Mouse (Mus musculus): Measurements from ENCODE around the gene Hoxd11.

Gene Hoxd11

DNA sequence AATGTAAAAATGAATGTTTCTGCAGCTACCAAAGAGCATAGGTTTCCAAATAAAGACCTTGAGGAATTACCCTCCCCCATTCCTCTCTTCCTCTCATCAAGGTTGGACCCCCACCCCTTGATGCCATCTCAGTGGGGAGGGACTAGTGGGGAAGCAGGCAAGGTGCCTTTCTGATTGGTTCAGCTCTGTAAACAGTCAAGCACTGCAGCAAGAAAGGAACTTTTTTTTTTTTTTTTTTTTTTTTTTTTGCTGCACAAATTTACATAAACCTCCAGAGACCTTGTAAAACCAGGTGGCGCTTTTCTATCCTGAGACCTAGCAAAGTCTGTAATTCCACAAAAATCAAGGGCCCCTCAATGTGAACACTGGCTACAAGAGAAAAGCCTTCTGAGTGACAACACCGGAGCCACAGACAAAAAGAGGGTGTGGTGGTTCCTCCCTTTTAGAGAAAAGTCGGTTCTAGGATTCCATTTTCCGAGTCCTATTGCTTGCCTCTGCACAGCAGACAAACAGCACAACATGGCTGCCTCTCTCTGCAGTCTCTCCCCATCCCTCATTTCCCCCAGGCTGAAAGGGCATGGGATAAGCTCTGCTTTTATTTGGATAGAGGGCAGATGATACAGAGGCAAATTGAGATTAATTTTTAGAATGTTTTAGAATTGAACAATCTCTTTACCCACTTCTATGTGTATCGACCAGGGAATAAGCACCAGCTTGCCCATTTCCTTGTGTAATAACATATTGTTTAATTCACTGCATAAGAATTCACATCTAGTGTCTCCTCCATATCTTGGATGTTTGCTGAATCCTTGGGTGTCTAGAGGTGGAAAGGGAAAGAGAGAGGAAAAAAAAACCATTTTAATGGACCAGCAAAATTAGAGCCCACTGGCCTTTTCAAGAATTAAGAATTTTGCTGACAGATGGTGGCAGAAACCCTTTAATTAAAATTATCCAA, 30.4 kb downstream of the Hoxd11 start:
- DNase-seq (ENCODE audit: low spot score in 2 of 2) = no peak

DNA sequence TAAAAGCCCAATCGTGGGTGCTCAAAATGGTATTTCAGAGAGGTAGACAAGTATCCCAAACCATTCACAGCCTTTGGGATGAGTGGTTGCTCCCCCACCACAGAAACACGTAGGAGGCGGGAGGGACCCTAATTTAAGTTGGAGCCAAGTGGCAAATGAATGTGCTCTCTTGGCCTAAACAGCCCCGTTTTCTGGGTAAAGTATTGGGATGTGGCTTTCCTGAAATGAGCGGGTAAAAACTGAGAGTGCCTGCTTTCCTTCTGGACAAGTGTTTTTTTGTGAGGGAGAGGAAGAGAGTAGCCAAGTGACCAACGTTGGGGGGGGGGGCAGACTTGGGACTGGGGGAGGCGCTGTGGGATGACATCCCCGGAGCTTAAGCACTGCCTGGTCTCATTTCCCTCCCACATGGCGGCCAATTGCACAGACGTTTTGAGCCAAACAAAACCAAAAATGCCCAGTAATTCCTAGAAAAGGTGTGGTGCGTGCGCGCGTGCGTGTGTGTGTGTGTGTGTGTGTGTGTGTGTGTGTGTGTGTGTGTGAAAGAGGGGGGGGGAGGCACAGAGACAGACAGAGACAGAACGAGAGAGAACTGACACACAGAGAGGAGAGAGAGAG, 31.7 kb downstream of the Hoxd11 start:
- DNase-seq (ENCODE audit: low spot score in 2 of 2) = no peak

DNA sequence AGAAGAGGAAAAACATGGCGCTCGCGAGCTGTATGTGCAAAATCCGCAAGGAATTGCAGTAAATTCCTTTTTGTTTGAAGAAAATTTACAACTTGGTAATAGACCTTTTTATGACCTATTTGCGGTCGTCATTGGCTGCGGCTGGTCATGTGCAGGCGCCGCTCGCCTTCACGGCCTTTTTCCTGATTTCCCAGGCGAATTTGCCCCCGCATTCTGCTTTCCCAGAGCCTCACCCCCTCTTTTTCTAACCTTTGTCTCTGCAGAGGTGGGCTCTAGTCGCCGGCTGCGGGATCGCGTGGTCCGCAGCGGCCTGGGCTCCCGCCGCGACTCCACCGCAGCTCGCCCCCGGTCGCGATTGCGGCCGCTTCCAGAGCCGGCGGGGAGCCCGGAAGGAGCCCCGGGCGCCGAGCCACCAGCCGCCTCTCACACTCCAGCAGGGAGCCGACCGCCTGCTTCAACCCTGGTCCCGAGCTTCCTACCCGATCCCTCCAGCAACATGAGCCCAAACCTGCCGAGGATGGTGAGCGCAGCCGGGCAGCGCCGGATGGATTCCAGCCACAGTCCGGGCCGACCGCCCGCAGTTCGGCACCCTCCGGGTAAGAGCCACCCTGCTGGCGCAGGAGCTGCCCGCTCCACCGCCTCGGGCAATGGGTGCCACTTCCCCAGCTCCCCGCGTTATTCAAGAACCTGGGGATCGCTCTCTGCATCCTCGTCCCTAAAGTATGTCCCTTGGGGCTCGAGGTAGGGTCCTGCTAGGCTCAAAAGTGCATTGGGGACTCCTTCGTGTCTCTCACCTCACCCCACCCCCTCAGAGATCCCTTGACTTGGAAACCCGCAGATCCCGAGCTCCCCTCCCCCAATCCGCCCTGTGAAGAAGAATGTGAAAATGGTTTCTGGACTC, 32.6 kb downstream of the Hoxd11 start, which contains the start of the genes Hoxd3 and Hoxd4:
TSS of gene Hoxd3 (plus strand) at position 207 of the 901 bp plus-strand sequence.
TSS of gene Hoxd4 (plus strand) at position 209 of the 901 bp plus-strand sequence.
- no peak for DNase-seq (ENCODE audit: low spot score in 2 of 2)

DNA sequence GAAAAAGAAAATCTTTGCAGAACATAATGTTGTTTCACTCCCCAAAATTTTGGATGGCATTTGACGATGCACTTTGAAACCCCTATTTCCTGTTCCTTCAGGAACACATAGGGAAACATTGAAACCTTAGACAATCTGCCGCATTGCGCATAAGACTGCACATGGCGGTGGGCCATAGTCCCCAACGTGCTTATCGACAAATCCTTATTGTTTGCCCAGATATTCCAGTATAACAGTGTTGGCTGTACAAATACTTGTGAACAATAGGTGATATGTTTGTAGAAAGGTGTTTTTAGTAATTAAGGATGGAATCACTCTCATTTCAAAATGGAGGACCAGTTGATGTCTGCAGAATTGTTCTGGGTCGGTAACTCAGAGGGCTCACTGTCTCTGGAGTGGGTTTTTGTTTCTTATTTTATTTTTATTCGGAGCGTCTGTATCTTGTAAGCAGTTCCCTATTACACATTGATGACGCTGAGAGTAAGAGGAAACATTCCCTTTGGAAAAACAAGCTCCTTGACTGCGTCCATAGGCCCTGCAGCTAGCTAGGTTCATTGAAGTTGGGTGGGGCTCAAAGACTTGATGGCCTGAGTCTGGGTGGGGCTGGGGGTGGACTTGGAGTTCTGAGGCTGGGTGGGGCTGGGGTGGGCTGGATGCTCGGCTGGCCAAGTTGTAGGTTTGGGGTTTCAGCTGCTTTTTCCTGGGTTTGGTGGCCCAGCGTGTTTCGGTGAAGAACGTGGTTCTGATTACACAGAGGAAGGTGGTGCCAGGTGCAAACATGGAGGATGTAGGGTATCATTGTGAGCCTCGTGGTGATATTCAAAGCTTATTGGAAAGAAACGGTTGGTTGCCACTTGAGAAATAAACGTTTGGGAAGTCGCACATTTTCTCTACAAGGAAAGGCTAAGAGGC, 34.1 kb downstream of the Hoxd11 start:
- DNase-seq (ENCODE audit: low spot score in 2 of 2) = no peak

- no peak for DNase-seq (ENCODE audit: low spot score in 2 of 2)
Observed at GRCm38 (mm10) chr2:74714156-74714789, 34.9 kb downstream of the Hoxd11 start.

DNA sequence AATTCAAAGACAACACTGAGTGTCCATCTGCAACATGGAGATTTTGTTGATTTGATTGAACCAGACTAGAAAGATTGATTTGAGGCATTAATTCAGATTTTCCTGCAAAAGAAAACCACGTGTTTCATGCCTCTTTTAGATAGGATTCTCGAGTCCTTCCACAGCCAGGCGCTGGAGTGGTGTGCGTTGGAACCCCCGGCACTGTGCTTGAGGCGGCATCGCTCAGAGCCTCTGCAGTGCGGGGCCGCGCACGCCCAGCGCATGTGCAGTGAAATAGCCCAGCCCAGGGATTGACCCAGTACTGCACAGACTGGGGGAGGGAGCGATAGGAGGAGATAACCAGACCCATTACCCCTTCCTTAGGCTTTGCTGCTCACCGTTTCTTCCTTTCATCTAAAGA, 35.5 kb downstream of the Hoxd11 start:
- no peak for DNase-seq (ENCODE audit: low spot score in 2 of 2)

DNA sequence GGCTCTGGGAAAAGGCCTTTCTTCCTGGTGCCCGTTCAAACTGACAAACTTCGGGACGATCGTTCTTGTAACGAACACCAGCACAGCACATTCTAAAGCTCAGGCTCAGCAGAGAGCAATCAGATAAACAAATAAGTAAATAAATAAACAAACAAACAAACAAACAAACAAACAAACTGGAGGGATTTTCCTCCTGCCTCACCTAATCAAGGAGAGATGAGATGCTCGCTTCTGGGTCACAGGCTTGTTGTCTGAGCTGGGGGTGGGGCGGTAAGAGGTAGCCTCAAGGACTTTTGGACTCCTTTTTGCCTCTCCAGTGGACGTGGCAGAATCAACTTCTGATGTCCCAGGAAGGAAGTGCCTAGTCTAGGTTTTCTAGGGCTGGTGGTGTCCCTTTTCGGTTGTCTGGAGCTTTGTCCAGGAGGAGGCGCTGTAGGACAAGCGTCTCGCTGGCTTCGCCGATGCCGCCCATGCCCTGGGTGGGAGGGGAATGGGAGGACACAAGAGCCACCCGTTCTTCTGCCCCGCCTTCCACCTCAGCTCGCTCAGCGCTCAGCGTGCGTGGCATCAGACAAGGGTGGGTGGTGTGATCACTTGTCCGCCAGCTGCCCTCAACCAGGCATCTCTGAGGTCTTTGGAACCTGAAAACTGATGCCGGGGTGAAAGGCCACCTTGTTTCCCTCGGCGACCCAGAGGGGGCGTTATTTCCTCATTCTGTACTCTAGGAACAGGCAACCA, 36.3 kb downstream of the Hoxd11 start:
- peak; percentile 62 to 68 for DNase-seq (ENCODE audit: low spot score in 2 of 2)

DNA sequence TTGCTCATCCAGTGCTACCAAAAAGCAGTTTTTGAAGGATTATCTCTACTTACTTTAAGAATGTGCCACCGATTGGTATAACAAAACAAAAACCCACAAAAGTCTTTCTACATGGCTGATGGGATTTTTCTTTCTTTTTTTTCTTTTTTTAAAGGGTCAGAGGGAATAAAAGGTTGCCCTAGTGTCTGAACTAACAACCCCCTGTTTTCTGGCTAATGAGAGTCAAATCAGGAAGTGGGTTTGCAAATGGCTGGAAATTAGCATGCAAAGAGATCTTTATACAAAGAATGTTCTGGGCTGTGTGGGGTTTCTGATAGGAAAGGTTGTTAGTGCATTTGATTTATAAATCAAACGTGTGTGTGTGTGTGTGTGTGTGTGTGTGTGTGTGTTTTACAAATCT, 41.0 kb downstream of the Hoxd11 start:
- no peak for DNase-seq (ENCODE audit: low spot score in 2 of 2)

DNA sequence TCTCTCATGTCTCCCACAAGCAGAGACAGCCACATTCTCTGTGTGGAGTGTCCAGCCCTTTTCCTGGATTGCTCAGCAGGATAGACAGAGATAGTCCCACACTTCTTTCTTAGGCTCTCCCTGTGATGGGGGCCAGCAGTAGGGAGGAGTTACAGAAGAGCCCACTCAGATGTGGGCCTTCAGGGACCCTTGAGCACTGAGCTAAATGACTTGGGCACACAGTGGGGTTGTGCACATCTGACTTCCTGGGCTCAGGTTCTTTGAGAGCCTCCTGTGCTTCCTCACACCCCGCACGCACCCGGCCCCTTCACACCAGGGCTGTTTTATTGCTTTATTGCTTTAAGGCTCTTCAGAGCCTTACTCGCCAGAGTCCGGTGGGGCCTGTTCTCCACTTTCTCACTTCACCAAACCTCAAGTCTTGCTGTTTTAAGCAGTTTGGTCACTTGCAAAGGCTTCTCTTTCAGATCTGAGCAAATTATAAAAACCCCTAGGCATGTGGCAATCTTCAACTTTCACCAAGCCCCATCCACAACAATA, 41.7 kb downstream of the Hoxd11 start:
- no peak for DNase-seq (ENCODE audit: low spot score in 2 of 2)

GRCm38 (mm10) chr2:74721882-74722281, 42.5 kb downstream of the Hoxd11 start:
- no peak for DNase-seq (ENCODE audit: low spot score in 2 of 2)

DNA sequence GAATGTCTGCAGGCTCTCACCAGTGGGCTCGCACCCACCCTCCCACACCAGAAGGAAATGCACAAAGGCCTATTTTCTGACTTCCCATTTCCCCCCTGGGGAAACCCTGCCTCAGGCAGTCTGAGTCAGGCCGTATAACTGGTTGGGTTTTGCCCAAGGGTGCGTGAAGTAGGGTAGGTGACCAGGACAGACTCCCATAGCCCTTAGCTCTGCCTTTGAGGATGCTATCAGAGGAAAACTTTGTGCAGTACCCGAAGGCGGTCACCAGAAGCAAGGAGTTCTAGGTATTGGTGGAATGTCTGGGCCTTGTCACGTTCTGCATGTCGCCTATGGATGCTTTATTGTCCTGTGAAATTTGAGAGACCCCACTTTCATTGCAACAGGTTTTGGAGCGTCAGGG, 43.6 kb downstream of the Hoxd11 start:
- no peak for DNase-seq (ENCODE audit: low spot score in 2 of 2)

DNA sequence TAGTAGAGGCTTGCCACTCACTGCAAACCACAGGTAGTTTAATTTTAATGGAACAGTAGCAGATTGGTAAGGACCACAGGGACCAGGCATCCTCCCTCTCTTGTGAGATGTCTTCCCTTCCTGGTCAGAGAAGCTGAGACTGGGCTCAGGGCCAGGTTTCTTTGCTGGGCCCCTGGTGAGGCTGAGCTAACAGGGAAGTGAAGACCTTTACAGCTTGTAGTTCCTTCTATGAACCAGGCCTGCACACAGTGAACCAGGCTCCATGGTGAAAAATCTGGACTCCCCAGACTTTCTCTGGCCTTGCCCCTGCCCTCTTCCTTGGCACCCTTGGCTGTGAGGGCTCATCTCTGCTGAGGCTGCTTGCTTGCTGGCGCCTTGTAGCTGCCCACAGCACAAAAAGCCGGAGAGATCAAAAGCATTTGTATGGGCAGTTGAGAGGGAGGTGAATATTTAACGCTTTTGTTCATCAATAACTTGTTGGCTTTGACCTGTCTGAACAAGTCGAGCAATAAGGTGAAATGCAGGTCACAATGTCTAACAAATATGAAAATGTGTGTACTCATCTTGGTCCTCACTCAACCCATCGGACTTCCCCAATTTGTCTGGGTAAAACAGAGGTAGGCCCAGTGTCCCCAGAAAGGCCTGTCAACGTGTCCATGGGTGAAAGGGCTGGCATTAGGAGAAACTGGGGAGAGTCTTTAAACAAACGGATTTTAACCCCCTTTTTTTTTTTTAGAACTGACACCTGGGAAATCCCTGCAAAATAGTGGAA, 45.1 kb downstream of the Hoxd11 start:
- no peak for DNase-seq (ENCODE audit: low spot score in 2 of 2)

- DNase-seq (ENCODE audit: low spot score in 2 of 2) = no peak
Observed at GRCm38 (mm10) chr2:74725171-74725570, 45.8 kb downstream of the Hoxd11 start.

- DNase-seq (ENCODE audit: low spot score in 2 of 2) = no peak
Observed at GRCm38 (mm10) chr2:74726551-74726950, 47.2 kb downstream of the Hoxd11 start, which contains the start of gene Gm28230. TSS of gene Gm28230 (plus strand) at chr2:74726728.

DNA sequence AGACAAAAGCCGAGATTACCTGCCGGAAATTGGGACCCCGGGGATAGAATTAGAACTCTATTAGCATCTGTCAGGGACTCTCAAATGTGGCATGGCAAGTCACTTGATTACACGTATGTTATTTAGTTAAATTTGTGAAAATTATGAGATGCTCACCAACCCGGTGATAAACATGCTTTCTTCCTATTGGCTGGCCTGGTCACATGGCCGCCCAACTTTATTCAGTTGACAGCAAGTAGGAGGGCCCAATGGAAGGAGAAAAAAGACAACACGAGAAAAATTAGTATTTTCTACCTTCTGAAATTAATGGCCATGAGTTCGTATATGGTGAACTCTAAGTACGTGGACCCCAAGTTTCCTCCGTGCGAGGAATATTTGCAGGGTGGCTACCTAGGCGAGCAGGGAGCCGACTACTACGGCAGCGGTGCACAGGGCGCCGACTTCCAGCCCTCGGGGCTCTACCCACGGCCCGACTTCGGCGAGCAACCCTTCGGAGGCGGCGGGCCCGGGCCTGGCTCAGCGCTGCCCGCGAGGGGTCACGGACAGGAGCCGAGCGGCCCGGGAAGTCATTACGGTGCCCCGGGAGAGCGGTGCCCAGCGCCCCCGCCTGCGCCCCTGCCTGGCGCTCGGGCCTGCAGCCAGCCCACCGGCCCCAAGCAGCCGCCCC, 47.7 kb downstream of the Hoxd11 start:
- DNase-seq (ENCODE audit: low spot score in 2 of 2) = no peak

- DNase-seq (ENCODE audit: low spot score in 2 of 2) = no peak
Observed at GRCm38 (mm10) chr2:74727640-74728302, 48.4 kb downstream of the Hoxd11 start.

DNA sequence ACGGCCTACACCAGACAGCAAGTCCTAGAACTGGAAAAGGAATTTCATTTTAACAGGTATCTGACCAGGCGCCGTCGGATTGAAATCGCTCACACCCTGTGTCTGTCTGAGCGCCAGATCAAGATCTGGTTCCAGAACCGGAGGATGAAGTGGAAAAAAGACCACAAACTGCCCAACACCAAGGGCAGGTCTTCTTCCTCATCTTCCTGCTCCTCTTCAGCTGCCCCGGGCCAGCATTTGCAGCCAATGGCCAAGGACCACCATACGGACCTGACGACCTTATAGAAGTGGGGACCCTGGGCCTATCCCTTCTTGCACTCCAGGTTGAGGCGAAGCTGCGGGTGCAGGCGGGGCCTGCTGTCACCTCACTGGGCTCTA, 48.9 kb downstream of the Hoxd11 start:
- DNase-seq (ENCODE audit: low spot score in 2 of 2) = no peak

All from frontal cortex, postnatal 25 days (tissue).